Mouse (Mus musculus): ENCODE measurements around the gene Cilp.

- TF ChIP-seq POLR2A (IDR thresholded peaks at IDR 0.05; ENCODE audit: borderline replicate concordance, low read depth, low read length) (no peak), CTCF (IDR thresholded peaks at IDR 0.05; ENCODE audit: low read depth, low read length) (no peak)
Observed at GRCm38 (mm10) chr9:65235601-65236000, 29.4 kb upstream of the Cilp start.

Data from bone marrow macrophage, adult 2 months (primary cell).